Mouse (Mus musculus): ENCODE results near the gene A930018P22Rik. TPM values are rescaled to one million over a fixed set of nuclear protein-coding genes. Genes with fewer than 3 reads are reported as not detected.
"Not testable (repeated sequence)": the region's sequence is repeated elsewhere in the genome, so short reads cannot be mapped to it uniquely, and the experiment has no call there.

The A930018P22Rik gene
- not detected for polyA plus RNA-seq (2017; shearing (Covaris generic))

DNA sequence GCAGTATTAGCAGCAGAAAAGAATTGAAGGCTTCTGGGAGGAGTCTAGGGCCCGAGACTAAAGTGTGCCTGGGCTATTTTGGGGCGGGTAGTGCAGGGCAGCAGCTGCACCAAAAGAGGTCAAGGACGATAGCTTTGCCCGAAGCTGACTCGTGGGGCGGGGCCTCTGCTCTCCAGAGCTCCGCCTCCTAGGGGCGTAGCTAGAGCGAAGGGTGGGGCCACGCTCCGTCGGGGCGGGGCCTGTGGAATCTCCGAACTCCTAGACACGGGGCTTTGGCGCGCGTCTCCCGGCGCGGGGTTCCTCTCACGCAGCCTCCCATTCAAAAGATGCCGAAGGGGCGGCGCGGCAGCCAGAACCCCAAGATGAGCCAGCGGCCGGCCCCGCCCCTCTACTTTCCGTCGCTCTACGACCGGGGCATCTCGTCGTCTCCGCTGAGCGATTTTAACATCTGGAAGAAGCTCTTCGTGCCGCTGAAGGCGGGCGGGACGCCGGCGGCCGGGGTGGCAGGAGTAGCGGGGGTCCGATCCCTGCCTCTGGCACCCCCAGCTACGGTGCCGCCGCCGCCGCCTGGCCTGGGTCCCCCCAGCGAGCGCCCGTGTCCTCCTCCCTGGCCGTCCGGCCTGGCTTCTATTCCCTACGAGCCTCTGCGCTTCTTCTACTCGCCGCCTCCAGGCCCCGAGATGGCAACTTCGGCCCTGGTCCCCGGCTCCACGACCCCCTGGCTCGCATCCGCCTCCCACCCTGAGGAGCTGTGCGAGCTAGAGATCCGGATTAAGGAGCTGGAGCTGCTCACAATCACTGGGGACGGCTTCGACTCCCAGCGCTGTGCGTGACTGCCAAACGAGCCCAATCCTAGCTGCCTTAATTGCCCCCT is at the start of gene A930018P22Rik:
TSS of gene A930018P22Rik (plus strand) at position 265 of the 874 bp plus-strand sequence.
- peak; percentile 88 for ATAC-seq

DNA sequence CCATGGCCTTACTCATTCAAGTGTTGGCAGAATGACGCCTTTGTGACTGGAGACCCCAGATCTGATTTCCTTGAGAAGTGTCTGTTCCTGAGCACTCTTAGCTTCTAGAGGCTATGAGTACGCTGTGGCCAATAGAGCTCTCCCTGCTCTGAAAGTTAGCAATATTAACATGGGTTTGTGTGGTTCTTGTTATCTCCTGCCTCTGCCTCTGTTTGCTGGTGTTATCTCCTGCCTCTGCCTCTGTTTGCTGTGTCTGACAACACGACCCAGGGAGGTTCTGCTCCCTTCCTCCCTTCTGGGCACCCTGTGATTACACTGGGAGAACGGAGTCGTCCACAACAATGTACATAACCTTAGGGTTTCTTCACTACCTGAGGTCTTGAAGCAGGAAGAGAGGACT is 44.3 kb upstream of the A930018P22Rik start:
- ATAC-seq = not testable (repeated sequence)

DNA sequence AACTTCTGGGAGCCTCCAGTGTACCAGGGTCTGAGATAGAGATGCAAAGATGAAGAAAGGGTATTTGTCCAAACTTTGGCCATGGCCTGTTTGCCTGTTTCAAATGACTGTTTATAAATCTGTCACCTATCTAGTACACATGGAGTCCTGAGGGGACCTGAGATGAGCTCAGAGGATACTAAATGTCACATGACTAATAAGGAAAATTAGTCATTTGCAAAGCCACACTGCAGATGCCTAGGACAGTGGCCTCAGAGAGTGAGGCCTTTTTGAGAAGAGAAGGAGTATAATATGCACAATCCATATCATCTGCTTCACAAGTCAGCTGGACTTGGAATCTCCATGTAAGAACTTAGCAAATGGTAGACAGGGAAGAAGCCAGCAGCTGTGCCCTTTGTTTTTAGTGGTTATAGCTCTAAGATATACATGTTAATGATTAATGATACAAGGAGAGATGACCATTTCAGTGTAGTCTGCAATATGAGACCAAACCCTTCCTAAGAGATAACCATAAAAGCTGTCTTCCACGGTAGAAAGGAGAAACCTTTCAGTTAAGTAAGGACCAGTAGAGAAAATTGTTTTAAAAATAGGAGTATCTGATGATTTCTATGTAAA is 41.0 kb upstream of the A930018P22Rik start:
- ATAC-seq = not testable (repeated sequence)

GRCm38 (mm10) chr2:104082474-104082873 is 40.1 kb upstream of the A930018P22Rik start:
- no peak for ATAC-seq

- ATAC-seq = not testable (repeated sequence)
Measured at GRCm38 (mm10) chr2:104084027-104084426, 38.5 kb upstream of the A930018P22Rik start.

DNA sequence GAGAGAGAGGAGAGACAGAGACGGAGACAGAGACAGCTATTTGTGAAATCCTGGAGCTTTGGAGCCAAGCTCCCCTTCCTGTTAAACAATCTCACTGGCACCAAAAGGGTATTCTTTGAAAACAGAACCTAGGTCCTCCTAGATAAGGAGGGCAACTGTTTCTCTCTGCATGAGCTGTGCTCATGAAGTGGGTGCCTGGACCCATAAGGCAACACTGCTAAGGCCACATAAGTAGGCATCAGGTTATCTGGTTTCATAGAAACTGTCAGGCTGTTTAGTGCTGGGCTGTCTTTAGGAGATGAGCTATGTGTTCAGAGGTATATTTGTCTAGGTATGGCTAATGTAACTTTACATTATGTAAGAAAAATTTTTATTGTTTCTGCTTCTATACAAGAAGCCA is 35.0 kb upstream of the A930018P22Rik start:
- ATAC-seq = not testable (repeated sequence)

GRCm38 (mm10) chr2:104093305-104093704 is 29.3 kb upstream of the A930018P22Rik start:
- ATAC-seq = no peak

- no peak for ATAC-seq
Measured at GRCm38 (mm10) chr2:104095741-104096213, 26.8 kb upstream of the A930018P22Rik start, which contains the start of gene Cd59a. Gene Cd59a (plus strand): TSS chr2:104095801.

- no peak for ATAC-seq
Measured at GRCm38 (mm10) chr2:104096256-104096655, 26.3 kb upstream of the A930018P22Rik start.

GRCm38 (mm10) chr2:104096796-104097195 is 25.8 kb upstream of the A930018P22Rik start:
- ATAC-seq = not testable (repeated sequence)

DNA sequence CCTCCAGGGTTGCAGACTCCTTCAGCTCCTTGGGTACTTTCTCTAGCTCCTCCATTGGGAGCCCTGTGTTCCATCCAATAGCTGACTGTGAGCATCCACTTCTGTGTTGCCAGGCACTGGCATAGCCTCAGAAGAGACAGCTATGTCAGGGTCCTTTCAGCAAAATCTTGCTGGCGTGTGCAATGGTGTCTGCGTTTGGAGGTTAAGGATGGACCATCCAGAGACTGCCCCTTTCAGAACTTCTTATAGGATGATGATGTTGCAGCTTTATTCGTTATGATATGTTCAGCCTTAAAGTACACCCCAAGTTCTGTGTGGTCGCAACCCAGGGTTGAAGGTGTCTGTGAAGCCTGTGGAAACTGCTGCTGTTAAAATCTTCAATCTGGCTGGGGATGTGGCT is 25.2 kb upstream of the A930018P22Rik start:
- ATAC-seq = not testable (repeated sequence)

DNA sequence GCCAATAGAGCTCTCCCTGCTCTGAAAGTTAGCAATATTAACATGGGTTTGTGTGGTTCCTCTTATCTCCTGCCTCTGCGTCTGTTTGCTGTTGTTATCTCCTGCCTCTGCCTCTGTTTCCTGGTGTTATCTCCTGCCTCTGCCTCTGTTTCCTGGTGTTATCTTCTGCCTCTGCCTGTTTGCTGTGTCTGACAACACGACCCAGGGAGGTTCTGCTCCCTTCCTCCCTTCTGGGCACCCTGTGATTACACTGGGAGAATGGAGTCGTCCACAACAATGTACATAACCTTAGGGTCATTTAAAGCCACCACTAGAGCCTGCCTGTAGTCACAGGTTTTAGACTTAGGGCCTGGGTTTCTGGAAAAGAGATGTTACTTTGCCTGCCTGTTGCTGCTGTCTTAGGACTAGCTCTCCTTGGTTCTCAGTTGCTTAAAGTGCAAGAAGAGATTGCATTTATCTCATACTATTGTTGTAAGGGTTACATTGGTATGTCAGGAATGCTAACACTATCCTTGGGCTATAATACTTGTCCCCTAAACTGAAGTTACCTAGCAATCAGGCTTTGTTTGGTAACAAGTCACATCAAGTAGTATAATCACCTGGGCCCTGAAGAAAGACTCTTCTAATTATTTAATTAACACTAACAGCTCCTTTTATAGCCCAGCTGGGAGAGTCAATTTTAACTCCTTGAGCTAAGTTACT is 23.9 kb upstream of the A930018P22Rik start:
- ATAC-seq = no peak

DNA sequence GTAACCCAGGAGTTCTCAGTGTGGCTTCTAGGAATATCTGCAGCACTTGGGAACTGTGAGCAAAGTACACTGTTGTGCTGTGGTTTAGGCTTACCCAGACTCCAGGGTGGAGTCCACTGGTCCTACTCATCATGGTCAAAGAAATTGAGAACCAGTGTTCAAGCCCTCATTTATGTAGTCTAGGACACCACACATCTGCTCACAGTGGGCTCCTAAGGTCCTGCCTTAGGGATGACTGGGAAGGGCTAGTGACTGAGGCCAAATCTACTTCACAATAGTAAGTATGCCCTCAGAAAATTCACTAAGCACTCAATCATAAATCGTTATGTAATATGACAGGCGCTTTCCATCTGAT is 23.4 kb upstream of the A930018P22Rik start:
- no peak for ATAC-seq

GRCm38 (mm10) chr2:104099946-104100345 is 22.6 kb upstream of the A930018P22Rik start:
- ATAC-seq = no peak

GRCm38 (mm10) chr2:104104800-104105199 is 17.8 kb upstream of the A930018P22Rik start:
- ATAC-seq = no peak

- not testable (repeated sequence) for ATAC-seq
Measured at GRCm38 (mm10) chr2:104109021-104109420, 13.5 kb upstream of the A930018P22Rik start.

DNA sequence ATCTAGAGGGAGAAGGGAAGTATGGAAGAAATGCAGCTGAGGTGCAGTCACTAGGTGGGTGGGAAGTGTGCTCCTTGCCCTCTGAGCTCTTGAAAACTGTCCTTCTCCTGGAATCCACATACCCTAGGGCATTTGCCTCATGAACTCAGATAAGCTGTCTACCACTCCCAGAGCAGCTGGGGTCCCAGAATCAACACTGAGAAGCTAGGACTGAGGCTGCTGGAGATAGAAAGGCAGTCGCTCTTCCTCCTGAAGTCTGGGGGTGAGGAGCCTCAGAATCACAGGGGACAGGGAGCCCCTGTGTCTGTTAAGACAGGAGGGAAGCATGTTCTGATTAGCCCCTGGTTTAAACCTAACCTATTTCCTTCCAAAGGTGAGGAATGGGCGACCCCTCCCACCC is 13.0 kb upstream of the A930018P22Rik start:
- ATAC-seq = no peak

- no peak for ATAC-seq
Measured at GRCm38 (mm10) chr2:104110031-104110430, 12.5 kb upstream of the A930018P22Rik start.

DNA sequence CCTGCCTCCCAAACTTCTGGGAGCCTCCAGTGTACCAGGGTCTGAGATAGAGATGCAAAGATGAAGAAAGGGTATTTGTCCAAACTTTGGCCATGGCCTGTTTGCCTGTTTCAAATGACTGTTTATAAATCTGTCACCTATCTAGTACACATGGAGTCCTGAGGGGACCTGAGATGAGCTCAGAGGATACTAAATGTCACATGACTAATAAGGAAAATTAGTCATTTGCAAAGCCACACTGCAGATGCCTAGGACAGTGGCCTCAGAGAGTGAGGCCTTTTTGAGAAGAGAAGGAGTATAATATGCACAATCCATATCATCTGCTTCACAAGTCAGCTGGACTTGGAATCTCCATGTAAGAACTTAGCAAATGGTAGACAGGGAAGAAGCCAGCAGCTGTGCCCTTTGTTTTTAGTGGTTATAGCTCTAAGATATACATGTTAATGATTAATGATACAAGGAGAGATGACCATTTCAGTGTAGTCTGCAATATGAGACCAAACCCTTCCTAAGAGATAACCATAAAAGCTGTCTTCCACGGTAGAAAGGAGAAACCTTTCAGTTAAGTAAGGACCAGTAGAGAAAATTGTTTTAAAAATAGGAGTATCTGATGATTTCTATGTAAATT is 11.3 kb upstream of the A930018P22Rik start:
- ATAC-seq = not testable (repeated sequence)

DNA sequence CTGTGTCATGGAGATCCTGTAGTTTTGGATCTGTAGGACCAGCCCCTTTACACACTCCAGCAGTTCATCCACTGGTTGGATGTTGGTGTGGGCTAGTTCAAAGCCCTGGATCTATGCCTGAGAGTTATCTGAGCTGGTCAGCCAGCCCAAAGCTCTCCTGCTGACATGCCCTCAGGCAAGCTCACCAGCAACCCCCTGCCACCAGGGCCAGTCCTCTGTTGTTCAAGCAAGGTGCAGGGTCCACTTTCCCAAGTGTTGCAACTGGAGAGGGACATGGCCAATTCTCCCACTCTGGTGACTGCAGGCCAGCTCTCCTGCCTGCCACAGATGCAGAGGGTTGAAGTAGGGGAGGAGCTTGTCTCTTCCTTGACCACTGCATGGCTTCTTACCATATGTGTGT is 9.0 kb upstream of the A930018P22Rik start:
- not testable (repeated sequence) for ATAC-seq

DNA sequence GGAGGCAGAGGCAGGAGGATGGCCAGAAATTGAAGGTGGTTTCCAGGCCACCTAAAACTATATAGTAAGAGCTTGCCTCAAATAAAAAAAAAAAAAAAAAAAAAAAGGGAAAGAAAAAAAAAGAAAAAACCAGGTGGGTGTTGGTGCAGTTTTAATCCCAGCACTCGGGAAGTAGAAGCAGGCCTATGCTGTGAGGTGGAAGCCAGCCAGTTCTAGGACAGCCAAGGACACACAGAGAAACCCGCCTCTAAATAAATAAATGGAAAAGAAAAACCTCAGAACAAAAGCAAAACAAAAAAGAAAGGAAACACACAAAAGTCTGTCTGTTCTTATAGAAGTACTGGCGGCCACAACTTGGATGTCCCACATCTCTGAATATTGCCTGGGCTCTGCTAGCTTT is 7.7 kb upstream of the A930018P22Rik start:
- ATAC-seq = no peak

GRCm38 (mm10) chr2:104117173-104117572 is 5.4 kb upstream of the A930018P22Rik start:
- not testable (repeated sequence) for ATAC-seq

- ATAC-seq = no peak
Measured at GRCm38 (mm10) chr2:104119097-104119496, 3.5 kb upstream of the A930018P22Rik start.

All from inflammation-experienced regulatory T-cells, adult 6 months (primary cell).